8 mouse cellular contexts compared by ENCODE assay signal in the genomic region with DNA sequence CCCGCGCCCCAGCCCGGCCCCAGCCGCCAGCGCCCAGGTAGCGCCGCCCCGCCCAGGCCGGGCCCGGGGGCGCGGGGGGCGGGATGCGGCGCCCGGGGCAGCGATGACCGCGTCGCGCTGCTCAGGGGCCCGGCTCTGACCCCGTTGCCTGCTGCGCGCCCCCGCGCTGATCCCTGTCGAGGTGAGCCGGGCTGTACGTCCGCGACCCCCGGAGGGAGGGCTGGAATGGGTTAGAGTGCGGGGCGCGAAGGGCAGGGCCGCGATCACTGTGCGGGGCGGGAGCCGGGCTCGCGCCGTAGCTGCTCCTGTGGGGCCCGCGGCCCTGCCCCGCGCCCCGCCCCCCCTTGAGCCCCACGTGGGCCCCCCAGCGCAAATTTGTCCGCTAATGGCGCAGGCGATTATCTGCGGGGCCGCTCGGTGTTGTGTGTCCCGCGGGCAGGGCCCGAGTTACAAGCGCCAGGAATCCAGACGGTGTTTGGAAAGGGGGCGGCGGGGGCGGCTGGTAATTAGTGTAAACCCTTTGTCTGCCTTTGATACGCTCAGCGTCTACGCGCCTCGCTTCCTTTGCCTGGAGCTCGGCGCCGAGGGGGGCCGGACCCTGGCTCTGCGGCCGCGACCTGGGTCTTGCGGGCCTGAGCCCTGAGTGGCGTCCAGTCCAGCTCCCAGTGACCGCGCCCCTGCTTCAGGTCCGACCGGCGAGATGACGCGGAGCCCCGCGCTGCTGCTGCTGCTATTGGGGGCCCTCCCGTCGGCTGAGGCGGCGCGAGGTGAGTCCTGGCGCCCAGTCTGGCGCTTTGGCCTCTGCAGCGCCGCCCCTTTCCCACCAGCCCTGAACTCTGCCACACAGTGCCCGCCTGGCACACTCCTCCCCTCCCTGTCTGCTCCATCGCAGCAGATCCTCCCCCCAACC. TPM values are rescaled to one million over a fixed set of nuclear protein-coding genes. Genes with fewer than 3 reads are reported as not detected.
DNase-seq lines count a peak whose midpoint lies in the region; ATAC-seq lines count a peak whose summit lies in the region.

No protein-coding gene starts in this region.

- intact Hi-C loops in gastrocnemius, postnatal 36 days (cut with DNase I) = no loop called here

- under 1% methylated on average over 84 of the region's 99 CpGs for WGBS in heart, embryonic 11.5 days (ENCODE audit: insufficient replicate concordance)
- under 1% methylated on average over 73 of the region's 99 CpGs for WGBS in kidney, embryonic 14.5 days

- H3K9ac ChIP-seq in heart, embryonic 11.5 days (ENCODE audit: low read depth, low read length) = peak overlapping the region; percentile 79
- H3K9ac ChIP-seq in kidney, embryonic 14.5 days (ENCODE audit: low read depth, low read length) = peak overlapping the region; percentile 83

- peak overlapping the region; percentile 71 for H3K27ac ChIP-seq in heart, embryonic 11.5 days (ENCODE audit: low read depth, low read length)
- H3K27ac ChIP-seq in kidney, embryonic 14.5 days (ENCODE audit: low read depth, low read length) = 0 out of 2 replicates have a peak overlapping the region, but pooled peaks have one; percentile 6

- DNase-seq in gastrocnemius, postnatal 10 days = peak; percentile 48
- DNase-seq in gastrocnemius, postnatal 36 days = no peak
- DNase-seq in c-Kit-positive CD71-negative TER-119-negative erythroid progenitor cells, embryonic 14.5 days (ENCODE audit: low read depth) = peak; percentile 36
- DNase-seq in lung, postnatal 10 days = peak; percentile 47
- peak; percentile 47 for DNase-seq in retina, embryonic 14.5 days (ENCODE audit: low spot score)
- DNase-seq in frontal cortex, postnatal 25 days (ENCODE audit: low spot score in 2 of 2) = no peak

- peaks cover 28% of the 10 kb centered on the region for H3K4me1 ChIP-seq in heart, embryonic 11.5 days (ENCODE audit: control insufficient read depth, insufficient read depth, low read length)
- peaks cover 35% of the 10 kb centered on the region for H3K4me1 ChIP-seq in kidney, embryonic 14.5 days (ENCODE audit: control insufficient read depth, insufficient read depth, low read length)

- H3K4me3 ChIP-seq in heart, embryonic 11.5 days (ENCODE audit: low read depth, low read length) = peak overlapping the region; percentile 86
- H3K4me3 ChIP-seq in kidney, embryonic 14.5 days (ENCODE audit: low read length) = peak overlapping the region; percentile 86

- peak overlapping the region; percentile 77 for H3K4me2 ChIP-seq in heart, embryonic 11.5 days
- peak overlapping the region; percentile 73 for H3K4me2 ChIP-seq in kidney, embryonic 14.5 days (replicated peaks; ENCODE audit: low read depth, low read length)

- 0 out of 2 replicates have a peak, but pooled peaks cover 3% of the 10 kb centered on the region for H3K27me3 ChIP-seq in heart, embryonic 11.5 days (ENCODE audit: control insufficient read depth, insufficient read depth, low read length)
- no peaks in the 10 kb centered on the region for H3K27me3 ChIP-seq in kidney, embryonic 14.5 days (ENCODE audit: control insufficient read depth, insufficient read depth, low read length)

- H3K36me3 ChIP-seq in heart, embryonic 11.5 days (ENCODE audit: control insufficient read depth, insufficient read depth, low read length) = peaks cover 5% of the 10 kb centered on the region; the same call in 1 of the 2 replicates
- no peaks in the 10 kb centered on the region for H3K36me3 ChIP-seq in kidney, embryonic 14.5 days (ENCODE audit: control insufficient read depth, insufficient read depth, low read length)

- no peaks in the 10 kb centered on the region for H3K9me3 ChIP-seq in heart, embryonic 11.5 days (replicated peaks; ENCODE audit: control insufficient read depth, low read length)
- H3K9me3 ChIP-seq in kidney, embryonic 14.5 days (ENCODE audit: control insufficient read depth, low read length) = no peaks in the 10 kb centered on the region

- ATAC-seq in heart, embryonic 11.5 days (replicated peaks; ENCODE audit: insufficient number of reproducible peaks, low FRiP score, low TSS enrichment) = peak; percentile 68
- ATAC-seq in kidney, embryonic 14.5 days (ENCODE audit: low FRiP score, low TSS enrichment) = peak; percentile 41

RNA-seq across cellular contexts. Expression of gene Fgfrl1, which starts 2.4 kb away (rescaled TPM):
- total RNA-seq in gastrocnemius, postnatal 10 days (2021) = 10 to 100 TPM; 67.3 to 80.5 TPM
- 10 to 100 TPM; 25.6 to 34.7 TPM for total RNA-seq in gastrocnemius, postnatal 36 days (2021)
- polyA plus RNA-seq in heart, embryonic 11.5 days (2014; fragmentation: Nextera tagmentation; extraction: Ambion mirVana) = 28.0 and 31.7 TPM in 2 replicates
- polyA plus RNA-seq in kidney, embryonic 14.5 days (2014; fragmentation: Nextera tagmentation; extraction: Ambion mirVana) = 24.0 and 32.7 TPM in 2 replicates

RNA-seq across cellular contexts. Expression of gene Slc26a1, which starts 19.2 kb away (rescaled TPM):
- under 1 TPM; 0.07 to 0.20 TPM for total RNA-seq in gastrocnemius, postnatal 10 days (2021)
- not detected for total RNA-seq in gastrocnemius, postnatal 36 days (2021)
- 0.70 and 1.2 TPM in 2 replicates for polyA plus RNA-seq in heart, embryonic 11.5 days (2014; fragmentation: Nextera tagmentation; extraction: Ambion mirVana)
- polyA plus RNA-seq in kidney, embryonic 14.5 days (2014; fragmentation: Nextera tagmentation; extraction: Ambion mirVana) = 0.80 and 1.5 TPM in 2 replicates

RNA-seq across cellular contexts. Expression of gene Dgkq, which starts 25.1 kb away (rescaled TPM):
- total RNA-seq in gastrocnemius, postnatal 10 days (2021) = 1 to 10 TPM; 3.7 to 8.3 TPM
- 1 to 10 TPM; 4.6 to 7.3 TPM for total RNA-seq in gastrocnemius, postnatal 36 days (2021)
- 5.6 and 6.3 TPM in 2 replicates for polyA plus RNA-seq in heart, embryonic 11.5 days (2014; fragmentation: Nextera tagmentation; extraction: Ambion mirVana)
- 5.0 and 9.1 TPM in 2 replicates for polyA plus RNA-seq in kidney, embryonic 14.5 days (2014; fragmentation: Nextera tagmentation; extraction: Ambion mirVana)

RNA-seq across cellular contexts. Expression of gene Idua, which starts 34.5 kb away (rescaled TPM):
- total RNA-seq in gastrocnemius, postnatal 10 days (2021) = 1 to 10 TPM; 6.3 to 8.0 TPM
- total RNA-seq in gastrocnemius, postnatal 36 days (2021) = 1 to 10 TPM; 7.2 to 8.9 TPM
- polyA plus RNA-seq in heart, embryonic 11.5 days (2014; fragmentation: Nextera tagmentation; extraction: Ambion mirVana) = 14.4 and 15.2 TPM in 2 replicates
- 11.0 and 11.3 TPM in 2 replicates for polyA plus RNA-seq in kidney, embryonic 14.5 days (2014; fragmentation: Nextera tagmentation; extraction: Ambion mirVana)

Comparison
In these comparisons a context has a peak if more than half of its experiments do, and no peak if none do; other contexts are left out.
1. DNase-seq: peak in gastrocnemius, postnatal 10 days (single experiment), c-Kit-positive CD71-negative TER-119-negative erythroid progenitor cells, embryonic 14.5 days (single experiment), lung, postnatal 10 days (single experiment) and retina, embryonic 14.5 days (single experiment); none in gastrocnemius, postnatal 36 days (0 of 2) and frontal cortex, postnatal 25 days (0 of 2).